Mouse (Mus musculus) CH12.LX (cell line): ENCODE results near the gene Lamc2.

Experiments
- BHLHE40 ChIP-seq: IDR thresholded peaks from 2 replicates; pipeline ENCODE4 v1.6.1; 2011; ENCODE audit warnings: mild to moderate bottlenecking, low read depth, low read length, improper control_type of control experiment
- NELFE ChIP-seq: IDR thresholded peaks from 2 replicates; pipeline ENCODE4 v1.6.1; 2011; ENCODE audit warnings: low read depth, low read length, improper control_type of control experiment
- ZC3H11A ChIP-seq: IDR thresholded peaks from 2 replicates; pipeline ENCODE4 v1.6.1; 2012; ENCODE audit warnings: low read depth, mild to moderate bottlenecking, inconsistent platforms, low read length, improper control_type of control experiment

GRCm38 (mm10) chr1:153219376-153219775 lies 33.1 kb upstream of the Lamc2 start:
- no peak for TF ChIP-seq NELFE
- TF ChIP-seq ZC3H11A, result no peak
- no peak for TF ChIP-seq BHLHE40
